Mouse (Mus musculus): Measurements from ENCODE around the gene Wwc1. TPM values are rescaled to one million over a fixed set of nuclear protein-coding genes. Genes with fewer than 3 reads are reported as not detected.

Gene Wwc1
- not detected for total RNA-seq (2023)

GRCm38 (mm10) chr11:35980411-35980917 is at the start of gene Wwc1:
Wwc1 (minus strand) TSS chr11:35980527.

DNA sequence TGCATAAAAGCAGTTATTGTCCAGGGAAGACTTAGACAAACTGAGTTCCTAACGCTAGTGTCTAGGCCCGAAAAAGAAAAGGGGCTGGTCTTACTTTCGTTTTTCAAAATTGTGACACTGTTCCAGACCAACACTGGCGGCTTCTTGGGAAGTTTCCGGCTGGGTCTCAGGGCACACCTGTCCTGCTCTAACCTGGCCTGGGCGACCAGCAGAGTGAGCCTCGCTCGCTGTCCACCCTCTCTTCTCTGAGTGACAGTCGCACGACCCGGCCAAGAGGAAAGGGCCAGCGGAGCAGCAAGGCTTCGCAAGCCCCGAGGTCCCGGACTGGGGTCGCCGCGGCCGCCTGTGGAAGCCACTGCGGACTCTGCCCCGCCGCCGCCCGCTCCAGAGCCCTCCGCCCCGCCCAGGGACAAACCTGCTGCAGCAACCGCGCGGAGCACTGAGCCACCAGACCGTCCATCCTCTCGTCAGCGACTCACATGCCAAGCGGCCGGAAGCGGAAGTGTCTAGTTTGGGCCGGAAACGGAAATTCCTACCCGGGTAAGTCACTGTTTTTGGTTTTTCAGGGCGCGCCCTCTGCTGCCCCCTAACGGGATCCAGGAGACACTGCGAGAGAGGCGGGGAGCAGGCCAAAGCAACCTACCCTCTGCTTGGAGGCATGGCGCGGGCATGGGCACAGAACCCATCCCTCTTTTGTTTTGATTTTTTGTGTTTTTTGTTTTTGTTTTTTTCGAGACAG is 146.1 kb downstream of the Wwc1 start, which contains the start of gene Rars:
Rars (minus strand) TSS at position 485 of the 739 bp plus-strand sequence.

GRCm38 (mm10) chr11:35798874-35799273 is 181.5 kb downstream of the Wwc1 start, which contains the start of gene Fbll1:
Fbll1 (minus strand) TSS chr11:35798884.

Other genes starting within 250 kb of the Wwc1 start
- gene Pank3, start 211.0 kb downstream of the Wwc1 start, total RNA-seq (2023) = 10 to 100 TPM; 27.0 to 29.3 TPM
- not detected for gene Fbll1, start 181.6 kb downstream of the Wwc1 start, total RNA-seq (2023)
- 10 to 100 TPM; 62.1 to 63.0 TPM for gene Rars, start 146.0 kb downstream of the Wwc1 start, total RNA-seq (2023)

Measured in monocyte, adult 59 days (primary cell).